Mouse (Mus musculus): ENCODE results near the gene Vmn1r64.
"Not testable (repeated sequence)": the region's sequence is repeated elsewhere in the genome, so short reads cannot be mapped to it uniquely, and the experiment has no call there.

Vmn1r64 gene

DNA sequence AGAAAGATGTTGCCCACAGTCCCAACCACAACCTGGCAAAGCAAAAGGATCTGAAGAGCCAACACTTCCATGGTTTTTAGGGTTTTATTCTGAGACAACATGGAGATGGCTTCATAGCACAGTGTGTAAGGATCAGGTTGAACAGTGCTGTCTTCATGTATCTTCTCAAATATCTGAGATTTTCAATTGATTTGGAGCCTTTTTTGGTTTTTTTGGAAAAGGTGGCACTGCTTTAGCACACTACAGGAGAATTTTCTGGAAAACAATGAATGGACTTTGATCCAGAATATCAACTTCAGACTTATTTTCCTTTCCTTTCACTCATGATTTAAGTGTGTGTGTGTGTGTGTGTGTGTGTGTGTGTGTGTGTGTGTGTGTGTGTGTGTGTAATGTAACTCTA, at the start of gene Vmn1r64:
Gene Vmn1r64, minus strand, starts transcription at position 101 of the 400 bp plus-strand sequence.
- DNase-seq (ENCODE audit: low spot score) = no peak

DNA sequence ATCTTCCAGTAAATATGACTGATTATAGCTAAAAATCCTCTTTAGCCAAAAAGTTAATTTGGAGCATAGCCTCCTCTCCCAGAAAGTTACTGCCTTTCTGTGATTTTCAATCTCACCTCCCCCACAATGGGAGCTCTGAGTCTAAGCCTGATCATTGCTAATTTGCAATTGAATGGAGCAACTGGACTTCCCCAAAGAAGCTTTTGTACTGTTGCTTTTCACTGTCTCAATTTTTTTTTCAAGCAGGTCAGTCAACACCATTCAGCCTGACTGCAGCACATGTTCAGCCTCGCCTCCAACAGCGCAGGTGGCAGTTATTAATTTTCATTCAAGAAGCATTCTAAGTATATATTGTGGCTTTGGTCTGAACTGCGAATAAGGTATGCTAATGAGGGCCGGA, 14.9 kb upstream of the Vmn1r64 start:
- DNase-seq (ENCODE audit: low spot score) = no peak

DNA sequence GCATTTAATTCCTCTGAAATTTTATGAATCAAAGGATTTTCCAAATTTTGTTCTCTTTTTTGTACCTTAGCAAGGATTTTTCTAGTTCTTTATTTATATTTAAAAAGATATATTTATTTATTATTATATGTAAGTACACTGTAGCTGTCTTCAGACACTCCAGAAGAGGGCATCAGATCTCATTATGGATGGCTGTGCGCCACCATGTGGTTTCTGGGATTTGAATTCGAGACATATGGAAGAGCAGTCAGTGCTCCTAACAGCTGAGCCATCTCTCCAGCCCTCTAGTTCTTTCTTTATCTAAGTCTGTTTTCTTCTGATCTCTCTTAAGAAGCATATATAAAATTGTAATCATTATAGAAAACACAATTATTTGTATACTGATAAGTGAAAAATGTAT, 12.9 kb upstream of the Vmn1r64 start:
- DNase-seq (ENCODE audit: low spot score) = not testable (repeated sequence)

All from adipocyte (in vitro differentiated cells).